Mouse (Mus musculus): ENCODE measurements around the gene Pdia4. TPM values are rescaled to one million over a fixed set of nuclear protein-coding genes. Genes with fewer than 3 reads are reported as not detected.
"Not testable (repeated sequence)": the region's sequence is repeated elsewhere in the genome, so short reads cannot be mapped to it uniquely, and the experiment has no call there.

Gene Pdia4
- total RNA-seq, 4 experiments from 2014 or later: 42.0 to 49.3 (median 47.7) TPM

DNA sequence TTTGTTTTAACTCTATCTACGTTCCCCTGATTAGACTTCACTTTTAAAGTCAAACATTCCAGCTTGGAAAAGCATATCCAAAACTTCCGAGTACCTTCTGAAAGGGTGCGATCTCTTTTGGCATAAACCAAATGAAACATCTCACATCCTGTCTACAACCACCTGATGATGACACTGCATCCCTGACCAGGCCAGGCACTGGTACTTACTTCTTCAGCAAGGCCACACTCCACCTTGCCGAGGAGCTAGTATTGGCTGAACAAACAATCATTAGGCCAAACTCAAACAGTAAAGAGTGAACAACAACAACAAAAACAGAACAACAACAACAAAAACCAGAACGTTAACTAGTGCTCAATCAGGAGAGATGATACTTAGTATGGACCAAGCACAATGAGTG is 1.9 kb downstream of the Pdia4 start:
- no peak for DNase-seq (ENCODE audit: low spot score in 2 of 2)

- DNase-seq (ENCODE audit: low spot score in 2 of 2): no peak
These were observed 3.0 kb downstream of the Pdia4 start for GRCm38 (mm10) chr6:47810181-47810580.

DNA sequence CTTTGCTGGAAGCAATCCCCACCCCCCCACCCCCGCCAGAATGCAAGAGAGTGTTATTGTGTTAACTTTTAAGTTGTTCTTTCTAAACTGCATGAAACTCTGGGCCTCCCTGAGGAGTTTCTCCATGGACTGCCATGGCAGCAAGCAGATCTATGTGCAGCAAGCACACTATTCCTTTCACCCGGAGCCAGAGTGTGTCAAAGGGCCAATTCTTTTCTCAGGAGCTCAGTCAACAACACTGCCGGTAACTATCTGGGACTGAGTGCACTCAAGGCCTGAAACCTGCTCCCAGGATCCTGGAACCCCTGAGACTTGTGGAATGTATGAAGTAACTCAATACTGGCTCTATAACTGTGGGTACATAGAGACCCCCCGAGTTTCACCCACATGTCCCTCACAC is 4.2 kb downstream of the Pdia4 start:
- DNase-seq (ENCODE audit: low spot score in 2 of 2): no peak

DNA sequence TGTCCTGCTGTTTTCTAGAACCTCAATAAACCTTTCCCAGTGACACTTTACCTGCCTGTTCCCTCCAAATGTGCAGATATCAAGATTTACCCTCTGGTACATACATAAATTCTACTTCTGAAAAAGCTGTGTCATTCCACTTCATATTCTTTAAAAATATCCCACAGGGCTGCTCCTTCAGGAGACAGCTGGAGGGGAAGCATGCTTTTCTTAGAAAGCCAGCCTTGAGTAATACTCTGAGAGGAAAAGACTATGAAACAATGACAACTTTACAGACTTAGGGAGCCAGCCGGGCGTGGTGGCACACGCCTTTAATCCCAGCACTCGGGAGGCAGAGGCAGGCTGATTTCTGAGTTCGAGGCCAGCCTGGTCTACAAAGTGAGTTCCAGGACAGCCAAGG is 4.7 kb downstream of the Pdia4 start:
- DNase-seq (ENCODE audit: low spot score in 2 of 2): no peak

- DNase-seq (ENCODE audit: low spot score in 2 of 2): no peak
These were observed 5.8 kb downstream of the Pdia4 start for GRCm38 (mm10) chr6:47807419-47807818.

- no peak for DNase-seq (ENCODE audit: low spot score in 2 of 2)
These were observed 7.7 kb downstream of the Pdia4 start for GRCm38 (mm10) chr6:47805520-47805919.

DNA sequence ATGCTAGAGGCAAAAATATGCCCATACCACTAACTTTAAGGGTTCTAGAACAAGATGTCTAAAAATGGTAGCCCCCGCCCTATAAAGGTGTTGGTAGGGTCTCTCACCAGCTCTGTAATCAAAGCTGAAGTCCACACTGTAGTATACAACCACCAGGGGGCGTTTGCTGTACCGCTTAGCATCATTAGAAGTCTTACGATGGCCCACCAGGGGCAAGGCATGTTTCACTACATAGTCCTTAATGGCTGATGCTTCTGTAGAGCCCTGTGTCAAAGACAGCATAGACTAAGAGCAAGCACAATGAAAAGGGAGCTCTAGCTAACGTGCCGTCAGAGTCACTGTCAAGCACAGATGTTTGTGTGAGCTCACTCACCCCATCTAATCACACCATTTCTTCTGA is 14.2 kb downstream of the Pdia4 start:
- no peak for DNase-seq (ENCODE audit: low spot score in 2 of 2)

GRCm38 (mm10) chr6:47794106-47794830 is 19.0 kb downstream of the Pdia4 start:
- no peak for DNase-seq (ENCODE audit: low spot score in 2 of 2)

DNA sequence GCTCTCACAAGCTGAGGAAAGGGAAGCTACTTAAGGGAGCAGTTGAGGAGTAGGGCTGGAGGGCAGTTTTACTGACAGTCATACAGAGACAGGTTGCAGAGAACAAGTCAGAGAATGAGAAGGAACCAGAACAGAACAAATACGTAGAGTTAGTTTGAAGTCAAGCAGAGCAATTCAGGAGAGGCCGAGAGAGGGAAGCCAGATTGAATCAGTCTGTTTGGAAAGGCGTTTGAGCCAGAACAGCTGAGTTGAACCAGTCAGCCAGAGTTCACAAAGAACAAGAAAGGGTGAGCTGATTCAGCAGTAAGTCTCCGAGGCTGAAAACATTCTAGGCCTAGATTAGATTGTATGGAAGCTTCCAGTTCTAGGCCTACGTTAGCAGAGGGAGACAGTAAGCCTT is 19.9 kb downstream of the Pdia4 start:
- DNase-seq (ENCODE audit: low spot score in 2 of 2): no peak

DNA sequence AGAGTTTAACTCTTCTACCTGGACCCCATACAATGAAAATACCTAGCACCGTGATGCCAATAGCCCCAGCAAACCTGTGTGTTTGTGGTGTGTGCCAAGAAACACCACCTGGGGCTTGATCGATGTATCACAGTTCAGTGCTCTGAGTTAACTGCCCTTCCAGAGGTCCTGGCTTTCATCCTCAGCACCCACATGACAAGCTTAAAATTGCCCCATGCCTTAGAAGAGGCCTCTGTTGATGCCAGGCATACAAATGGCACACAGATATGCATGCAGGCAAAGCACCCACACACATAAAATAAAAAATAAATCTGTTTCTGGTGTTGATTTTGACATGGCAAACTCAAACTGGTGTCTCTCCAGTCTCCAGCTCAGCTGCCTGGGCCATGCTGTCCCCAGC is 20.7 kb downstream of the Pdia4 start:
- no peak for DNase-seq (ENCODE audit: low spot score in 2 of 2)

DNA sequence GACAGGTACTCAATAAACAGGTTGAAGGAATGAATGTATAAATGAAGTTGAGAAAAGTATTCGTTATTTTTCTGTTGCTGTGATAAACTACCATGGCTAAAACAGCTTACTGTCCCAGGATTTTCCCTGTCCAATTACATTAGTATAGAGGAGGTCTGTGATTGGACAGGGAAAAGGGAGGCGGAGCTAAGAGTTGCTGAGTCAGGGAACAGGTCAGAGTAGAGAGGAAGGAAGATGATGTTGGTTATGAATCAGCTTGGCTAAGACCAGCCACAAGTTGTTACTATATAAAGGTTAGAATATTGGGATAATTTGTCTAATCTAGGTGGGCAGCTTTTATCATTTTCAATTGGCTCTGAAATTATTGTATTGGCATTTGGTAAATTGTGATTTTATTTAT is 22.5 kb downstream of the Pdia4 start:
- DNase-seq (ENCODE audit: low spot score in 2 of 2): no peak

- no peak for DNase-seq (ENCODE audit: low spot score in 2 of 2)
These were observed 24.4 kb downstream of the Pdia4 start for GRCm38 (mm10) chr6:47788821-47789220.

DNA sequence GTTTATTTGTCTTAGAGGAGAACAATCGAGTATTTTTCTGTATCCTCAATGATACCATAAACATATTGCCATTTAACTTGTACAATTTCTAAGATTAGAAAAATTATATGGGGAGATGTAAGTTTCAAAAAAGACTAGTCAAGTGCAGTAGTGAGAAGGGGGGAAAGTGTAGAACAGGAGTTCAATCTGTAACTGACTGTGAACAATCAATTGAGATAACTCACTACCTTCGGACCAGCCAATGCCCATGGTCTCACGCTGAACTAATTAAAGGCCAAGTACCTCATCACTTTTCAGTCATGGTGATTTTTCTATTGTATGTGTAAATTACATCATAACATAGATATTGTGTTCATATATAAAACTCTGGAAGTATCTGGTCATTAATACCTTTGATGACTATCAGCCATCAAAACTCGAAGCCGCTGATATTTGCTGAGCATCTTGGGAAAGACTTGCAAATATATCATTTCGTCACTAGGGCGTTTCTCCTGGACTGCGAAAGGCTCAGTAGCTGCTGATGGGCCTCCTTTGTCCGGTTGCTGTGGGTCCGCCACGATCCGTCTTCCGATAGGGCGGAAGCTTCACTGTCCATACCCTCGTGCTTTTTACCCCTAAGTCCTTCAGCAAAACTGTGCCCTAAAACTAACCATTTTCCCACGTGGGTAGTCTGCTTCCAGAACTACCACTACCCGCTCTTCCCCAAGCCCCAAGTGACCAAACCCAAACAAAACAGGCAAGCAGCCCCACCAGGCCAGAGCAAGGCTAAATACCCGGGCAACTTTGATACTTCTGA is 25.1 kb downstream of the Pdia4 start:
- DNase-seq (ENCODE audit: low spot score in 2 of 2): peak; percentile 84

DNA sequence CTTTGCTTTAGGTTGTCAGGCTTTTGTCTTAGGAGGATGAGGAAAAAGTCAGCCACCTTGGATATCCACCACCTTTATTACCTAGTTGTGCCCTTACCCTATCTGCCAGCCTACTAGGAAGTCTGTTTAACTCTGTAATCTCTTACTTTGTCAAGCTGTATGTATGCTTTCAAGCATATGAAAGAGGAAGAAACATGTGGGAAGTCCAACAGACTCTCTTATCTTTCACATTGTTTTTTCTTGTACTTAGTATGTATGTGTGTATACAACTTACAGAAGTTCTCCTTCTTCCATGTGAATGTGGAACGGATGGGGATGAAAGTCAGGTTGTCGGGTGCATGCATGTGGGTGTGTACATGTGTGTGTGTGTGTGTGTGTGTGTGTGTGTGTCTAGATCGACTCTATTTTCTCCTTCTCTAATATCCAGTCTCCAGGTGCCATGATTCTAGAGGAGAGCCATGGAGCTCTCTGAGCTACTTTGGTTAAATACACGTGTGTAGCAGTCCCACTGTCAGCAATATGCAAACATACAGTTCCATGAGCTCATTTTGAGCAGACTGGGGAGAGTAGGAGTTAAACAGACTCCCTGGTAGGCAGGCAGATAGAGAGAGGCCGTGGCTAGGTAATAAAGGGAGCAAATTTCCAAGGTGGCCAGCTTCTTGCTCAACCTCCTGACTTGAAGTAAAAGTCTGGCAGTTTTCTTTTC is 28.4 kb downstream of the Pdia4 start:
- DNase-seq (ENCODE audit: low spot score in 2 of 2): no peak

DNA sequence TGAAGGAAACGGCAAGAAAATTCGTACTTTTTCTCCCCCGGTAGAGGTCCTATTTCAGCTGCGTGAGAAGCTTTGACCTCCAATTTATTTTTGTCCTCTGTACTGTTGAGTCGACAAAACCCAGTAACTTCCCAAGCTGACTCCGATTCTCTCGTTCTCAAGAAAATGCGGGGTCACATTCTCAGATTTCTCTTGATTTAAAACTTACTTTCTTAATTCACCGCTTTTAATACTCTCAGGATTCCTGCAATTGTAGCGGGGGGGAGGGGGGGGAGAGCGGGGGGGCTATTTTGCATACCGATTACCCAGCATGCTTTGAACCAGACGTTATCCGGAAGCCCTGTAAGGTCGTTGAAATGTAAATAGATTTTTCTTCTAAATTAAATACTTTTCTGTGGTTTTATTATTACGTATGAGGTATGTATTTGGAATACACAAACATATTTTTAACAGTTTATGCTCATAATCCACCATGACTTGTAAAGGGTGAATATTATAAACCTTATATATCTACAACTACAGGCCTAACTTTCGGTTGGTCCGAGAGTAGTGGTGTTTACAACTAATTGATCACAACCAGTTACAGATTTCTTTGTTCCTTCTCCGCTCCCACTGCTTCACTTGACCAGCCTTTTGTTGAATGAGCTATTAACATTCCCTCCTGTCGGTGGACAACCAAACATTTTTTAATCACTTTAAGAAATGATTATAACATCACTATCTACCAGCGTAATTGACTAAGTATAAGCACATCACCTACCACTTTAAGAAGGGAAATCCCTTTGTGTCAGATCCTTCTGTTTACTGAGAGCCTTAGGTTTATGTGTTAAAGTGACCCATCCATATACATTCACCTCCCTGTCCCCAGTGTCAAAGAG is 31.9 kb downstream of the Pdia4 start:
- DNase-seq (ENCODE audit: low spot score in 2 of 2): no peak

DNA sequence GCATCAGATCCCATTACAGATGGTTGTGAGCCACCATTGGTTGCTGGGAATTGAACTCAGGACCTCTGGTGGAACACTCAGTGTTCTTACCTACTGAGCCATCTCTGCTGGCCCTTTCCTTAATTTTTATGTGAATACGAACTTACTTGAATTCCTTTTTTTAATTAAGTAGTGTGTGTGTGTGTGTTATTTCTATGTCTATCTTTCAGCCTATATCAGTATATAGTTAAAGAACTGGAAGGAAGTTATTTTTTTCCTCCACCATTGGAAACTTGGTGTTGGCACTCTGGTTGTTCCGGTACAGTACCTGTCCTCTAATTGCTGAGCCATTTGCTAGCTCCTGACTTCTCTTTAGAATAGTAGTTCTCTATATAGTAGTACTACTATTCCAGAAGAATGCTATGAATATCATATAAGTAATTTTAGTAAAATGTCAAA is 32.6 kb downstream of the Pdia4 start:
- no peak for DNase-seq (ENCODE audit: low spot score in 2 of 2)

DNA sequence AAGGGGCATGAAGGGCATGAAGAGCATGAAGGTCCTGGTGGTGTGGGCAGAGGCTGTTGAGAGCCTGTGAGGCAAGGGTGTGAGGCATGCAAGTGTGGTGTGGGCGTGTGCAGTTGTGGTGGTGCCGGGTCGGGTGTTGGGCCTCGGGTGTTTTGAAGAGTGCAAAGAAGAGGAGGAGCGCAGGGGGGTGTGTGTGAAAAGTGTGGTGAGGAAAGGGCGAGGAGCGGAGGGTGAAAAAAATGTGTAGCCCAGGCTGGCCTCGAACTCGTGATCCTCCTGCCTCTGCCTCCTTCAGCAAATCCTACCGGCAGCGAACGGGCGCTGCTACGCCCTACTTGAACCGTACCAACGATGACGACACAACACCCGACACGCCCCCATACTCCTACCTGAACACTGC is 41.5 kb downstream of the Pdia4 start:
- DNase-seq (ENCODE audit: low spot score in 2 of 2): peak in 1 of 2 experiments; percentile 5

DNA sequence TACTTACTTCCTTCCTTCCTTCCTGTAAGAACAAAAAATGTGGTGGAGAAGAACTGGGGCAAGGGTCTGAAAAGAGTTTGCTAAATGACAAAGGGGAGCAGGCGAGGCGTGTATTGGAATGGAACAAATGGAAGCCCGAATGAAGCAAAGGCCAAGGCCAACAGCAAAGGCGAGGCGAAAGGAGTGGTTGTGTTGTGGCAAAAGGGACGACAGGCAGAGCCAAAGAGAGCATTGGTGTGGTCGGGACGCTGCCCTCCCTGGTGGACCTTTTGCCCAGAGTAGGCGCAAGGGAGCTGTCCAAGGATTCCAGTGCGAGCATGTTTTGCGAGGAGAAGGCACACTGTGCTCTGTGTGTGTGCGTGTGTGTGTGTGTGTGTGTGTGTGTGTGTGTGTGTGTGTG is 42.1 kb downstream of the Pdia4 start:
- DNase-seq (ENCODE audit: low spot score in 2 of 2): peak in 1 of 2 experiments; percentile 1

DNA sequence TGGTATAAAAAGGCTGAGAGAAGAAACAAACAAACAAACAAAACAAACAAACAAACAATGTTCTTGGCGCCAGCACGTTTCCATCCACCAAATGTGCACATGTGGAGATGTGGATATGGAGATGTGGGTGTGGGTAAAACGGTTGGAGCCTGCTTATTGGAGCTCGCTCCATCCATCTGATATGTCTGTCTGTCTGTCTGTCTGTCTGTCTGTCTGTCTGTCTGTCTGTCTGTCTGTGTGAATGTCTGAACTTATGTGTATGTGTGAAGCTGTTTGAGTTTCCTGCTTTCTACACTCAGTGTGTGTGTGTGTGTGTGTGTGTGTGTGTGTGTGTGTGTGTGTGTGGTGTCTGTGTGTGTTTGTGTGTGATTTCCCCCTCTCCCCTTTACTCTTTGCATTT is 43.4 kb downstream of the Pdia4 start:
- DNase-seq (ENCODE audit: low spot score in 2 of 2): peak in 1 of 2 experiments; percentile 18

DNA sequence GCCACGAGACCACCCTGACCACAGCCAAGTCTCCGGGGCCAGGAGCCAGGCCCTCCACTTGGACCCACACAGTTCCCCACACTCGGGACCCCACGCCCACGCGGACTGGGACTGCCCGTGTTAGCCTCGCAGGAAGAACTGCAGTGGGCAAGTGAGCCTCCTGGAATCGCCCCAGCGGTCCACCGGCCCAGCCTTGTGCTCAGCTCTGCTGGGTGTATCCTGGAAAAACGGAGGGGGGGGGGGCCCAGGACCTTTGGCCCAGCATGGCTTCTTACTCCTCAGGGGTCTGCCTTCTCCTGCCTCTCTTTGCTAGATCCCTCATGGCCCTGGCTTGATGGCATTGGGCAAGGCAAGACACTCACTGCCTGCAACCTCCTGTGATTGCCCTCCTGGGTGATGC is 44.7 kb downstream of the Pdia4 start:
- DNase-seq (ENCODE audit: low spot score in 2 of 2): not testable (repeated sequence)

DNA sequence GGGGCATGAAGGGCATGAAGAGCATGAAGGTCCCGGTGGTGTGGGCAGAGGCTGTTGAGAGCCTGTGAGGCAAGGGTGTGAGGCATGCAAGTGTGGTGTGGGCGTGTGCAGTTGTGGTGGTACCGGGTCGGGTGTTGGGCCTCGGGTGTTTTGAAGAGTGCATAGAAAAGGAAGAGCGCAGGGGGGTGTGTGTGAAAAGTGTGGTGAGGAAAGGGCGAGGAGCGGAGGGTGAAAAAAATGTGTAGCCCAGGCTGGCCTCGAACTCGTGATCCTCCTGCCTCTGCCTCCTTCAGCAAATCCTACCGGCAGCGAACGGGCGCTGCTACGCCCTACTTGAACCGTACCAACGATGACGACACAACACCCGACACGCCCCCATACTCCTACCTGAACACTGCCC is 45.9 kb downstream of the Pdia4 start:
- not testable (repeated sequence) for DNase-seq (ENCODE audit: low spot score in 2 of 2)

Measured in left cerebral cortex, adult 8-10 months (tissue).